Mouse (Mus musculus) spleen, postnatal 36 days (tissue): ENCODE data around the gene Traf5.

Experiments
- DNase-seq, 2 experiments: peaks; one replicate each; pipeline ENCODE4 v3.0.0; 2022; ENCODE audit warnings: low spot score in 2 of 2, mixed read lengths in 1 of 2

Gene Traf5

DNA sequence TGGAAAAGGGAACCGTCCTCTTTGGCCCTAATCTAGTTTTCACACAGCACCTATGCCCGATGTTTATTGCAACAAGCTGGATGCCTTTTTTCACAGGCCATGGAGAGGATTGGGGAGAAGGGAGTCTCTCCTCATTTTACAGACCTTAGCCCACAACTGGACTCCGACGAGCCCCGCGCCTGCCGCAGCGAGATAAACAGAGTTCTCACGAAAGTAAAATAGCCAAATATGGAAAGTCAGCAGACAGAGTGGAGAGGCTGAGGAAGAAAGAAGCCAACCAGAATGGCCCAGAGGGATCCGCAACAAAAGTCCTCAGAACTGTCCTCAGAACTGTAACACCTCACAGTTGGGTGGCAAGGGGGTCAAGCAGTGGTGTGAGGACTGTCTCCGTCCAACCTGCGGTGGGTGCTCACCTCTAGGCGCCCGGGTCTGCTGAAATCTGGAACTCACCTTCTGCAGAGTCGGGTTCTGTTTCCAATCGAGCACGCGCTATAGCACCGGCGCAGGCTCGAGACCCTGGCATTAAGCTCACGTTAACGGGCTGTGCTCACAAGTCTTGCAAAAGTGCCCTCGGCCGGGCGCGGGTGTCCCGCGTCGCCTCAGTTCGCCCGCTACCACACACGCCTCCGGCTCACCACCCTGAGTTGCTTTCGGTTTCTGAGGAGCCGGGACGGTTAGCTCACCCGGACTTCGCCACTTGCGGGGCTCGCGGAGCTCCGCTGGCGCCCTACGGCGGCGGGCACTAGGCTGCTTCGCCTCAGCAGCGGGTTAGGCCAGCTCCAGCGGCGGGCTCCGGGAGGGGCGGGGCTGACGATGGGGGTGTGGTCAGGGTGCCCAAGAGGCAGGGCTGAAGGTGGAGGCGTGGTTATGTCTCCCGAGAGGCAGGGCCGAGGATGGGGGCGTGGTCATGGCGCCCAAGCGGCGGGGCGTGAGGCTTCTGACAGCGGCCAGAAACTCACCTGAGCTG lies at the start of gene Traf5:
Gene Traf5 (minus strand): TSS at position 754 of the 967 bp plus-strand sequence.
- peak; percentile 99 for DNase-seq

DNA sequence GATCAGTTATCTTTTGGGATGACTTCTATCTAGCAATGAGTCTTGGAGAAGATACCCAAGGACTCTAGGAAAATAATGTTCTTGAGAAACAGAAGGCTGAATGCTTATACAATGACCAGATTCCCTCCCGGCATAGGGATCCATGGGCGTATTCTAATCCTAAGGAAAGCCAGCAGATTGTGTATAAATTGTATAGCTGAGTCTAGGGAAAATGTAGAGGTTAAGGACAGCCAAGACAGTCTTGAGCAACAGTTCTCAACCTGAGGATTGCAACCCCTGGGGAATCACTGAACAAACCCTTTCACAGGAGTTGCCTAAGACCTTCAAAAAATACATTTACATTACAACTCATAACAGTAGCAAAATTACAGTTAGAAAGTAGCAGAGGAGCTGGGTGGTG lies 48.0 kb upstream of the Traf5 start:
- no peak for DNase-seq

- DNase-seq, result peak; percentile 77 to 81
Measured at GRCm38 (mm10) chr1:192137926-192138910, 45.9 kb upstream of the Traf5 start, which contains the start of gene Rcor3. TSS of gene Rcor3 (minus strand) at chr1:192138062.

GRCm38 (mm10) chr1:192137291-192137925 lies 45.0 kb upstream of the Traf5 start:
- no peak for DNase-seq

DNA sequence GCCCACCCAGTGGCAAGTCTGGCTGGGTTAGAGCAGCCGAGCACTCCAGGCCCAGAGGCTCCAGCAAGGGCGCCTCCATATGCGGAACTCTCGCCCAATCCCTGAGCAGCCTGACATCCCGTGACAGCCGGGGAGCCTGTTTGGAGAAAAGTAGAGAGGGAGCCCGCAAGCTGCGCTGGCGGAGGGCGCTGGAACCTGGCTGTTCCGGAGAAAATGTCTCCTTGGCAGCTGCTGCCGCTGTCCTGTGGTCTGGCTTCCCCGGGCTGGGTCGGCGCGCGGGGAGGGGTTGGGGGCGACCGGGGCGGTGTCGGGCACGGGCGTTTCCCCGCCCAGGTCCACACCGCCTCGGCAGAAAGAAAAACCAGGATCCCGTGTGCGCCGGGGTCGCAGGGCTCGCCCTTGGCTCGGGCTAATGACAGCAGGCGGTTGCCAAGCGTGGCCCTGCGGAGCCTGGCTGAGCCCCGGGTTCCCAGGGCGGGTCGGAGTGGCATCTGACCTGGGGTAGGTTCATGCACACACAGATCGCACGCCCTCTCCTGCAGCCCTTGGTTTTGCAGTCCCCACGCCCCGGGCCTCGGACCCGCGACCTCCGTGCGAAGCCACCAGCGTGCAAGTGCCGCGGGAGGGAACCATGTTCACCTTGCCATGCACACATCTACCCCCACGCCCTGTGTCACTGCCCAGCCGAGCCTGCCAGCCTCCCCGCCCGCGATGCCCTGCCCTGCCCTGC lies 44.4 kb upstream of the Traf5 start:
- peak; percentile 46 to 57 for DNase-seq

GRCm38 (mm10) chr1:192130202-192130601 lies 37.8 kb upstream of the Traf5 start:
- DNase-seq, result no peak

DNA sequence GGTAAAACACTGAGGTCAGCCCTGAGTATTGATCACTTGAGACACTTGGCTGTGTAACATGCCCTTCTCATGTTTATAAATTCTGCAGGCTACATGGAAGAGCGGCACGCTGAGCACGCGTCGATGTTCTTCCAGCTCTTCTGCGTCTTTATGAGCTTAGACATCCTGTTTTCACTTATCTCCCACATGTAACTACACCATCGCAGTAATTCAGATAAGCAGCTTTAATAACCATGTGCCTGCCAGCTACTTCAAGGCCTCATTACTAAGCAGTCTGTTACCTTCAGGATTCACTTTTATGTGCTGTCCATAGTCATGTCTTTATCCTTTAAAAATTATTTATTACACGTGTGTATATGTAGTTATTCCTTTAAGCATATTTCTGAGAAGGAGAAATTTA lies 36.0 kb upstream of the Traf5 start:
- no peak for DNase-seq

DNA sequence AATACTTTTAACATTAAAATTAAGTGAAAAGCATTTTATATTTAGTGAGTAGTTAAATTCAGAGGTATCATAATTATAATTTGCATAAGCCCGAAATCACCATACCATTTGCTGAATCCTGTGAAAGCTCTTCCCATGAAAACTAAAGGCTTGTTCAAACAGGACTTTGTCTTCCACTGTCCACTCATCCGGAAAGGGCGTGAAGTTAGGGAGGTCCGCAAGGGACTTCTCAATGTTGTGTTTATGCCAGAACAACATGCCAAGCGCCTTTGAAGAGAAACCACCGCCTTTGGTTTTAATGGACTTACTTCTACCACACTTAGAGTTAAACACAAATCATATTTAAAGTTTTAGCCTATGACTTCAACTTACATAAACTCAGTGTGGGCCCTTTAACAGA lies 33.4 kb upstream of the Traf5 start:
- no peak for DNase-seq

- DNase-seq, result no peak
Measured at GRCm38 (mm10) chr1:192116262-192116661, 23.9 kb upstream of the Traf5 start.

GRCm38 (mm10) chr1:192115378-192115777 lies 23.0 kb upstream of the Traf5 start:
- no peak for DNase-seq

GRCm38 (mm10) chr1:192109169-192109568 lies 16.8 kb upstream of the Traf5 start:
- no peak for DNase-seq

DNA sequence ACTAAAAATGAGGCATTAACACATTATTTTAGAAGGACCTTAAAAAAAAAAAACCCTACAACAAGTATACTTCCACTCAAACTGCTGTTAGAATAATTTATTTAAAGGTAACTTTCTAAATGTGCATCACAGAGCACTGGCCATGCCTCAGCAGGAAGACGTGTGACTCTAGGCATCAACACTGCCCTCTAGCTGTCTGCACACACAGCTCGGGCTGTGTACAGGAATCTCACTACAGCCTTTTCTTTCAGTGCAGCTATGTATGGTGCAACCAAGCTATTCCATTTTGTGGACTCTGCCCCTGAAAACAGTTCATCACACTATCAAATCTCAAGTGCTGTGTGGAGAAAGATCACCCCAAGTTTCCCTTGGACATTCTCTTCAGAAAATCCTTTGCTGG lies 15.0 kb upstream of the Traf5 start:
- peak; percentile 29 to 46 for DNase-seq

- no peak for DNase-seq
Measured at GRCm38 (mm10) chr1:192105902-192106389, 13.6 kb upstream of the Traf5 start.

GRCm38 (mm10) chr1:192104021-192104420 lies 11.7 kb upstream of the Traf5 start:
- no peak for DNase-seq

DNA sequence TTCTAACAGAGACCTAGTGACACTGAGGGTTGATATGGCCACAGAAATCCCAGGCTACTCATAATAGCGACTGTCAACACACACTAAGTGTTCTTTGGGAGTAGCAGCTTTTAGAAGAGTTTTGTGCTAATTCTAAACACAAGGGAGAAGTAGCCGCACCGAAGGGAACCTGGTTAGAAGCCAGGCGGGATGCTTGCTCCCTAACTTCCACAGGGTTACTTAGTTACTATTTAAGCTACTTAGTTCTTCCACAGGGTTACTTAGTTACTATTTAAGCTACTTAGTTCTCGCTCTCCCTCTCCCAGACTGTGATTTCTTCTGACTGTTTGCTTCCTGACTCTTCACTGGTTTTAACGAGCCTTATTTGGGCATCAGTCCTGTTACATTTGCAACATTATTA lies 10.8 kb upstream of the Traf5 start:
- DNase-seq, result no peak

- no peak for DNase-seq
Measured at GRCm38 (mm10) chr1:192101359-192101758, 9.0 kb upstream of the Traf5 start.

- no peak for DNase-seq
Measured at GRCm38 (mm10) chr1:192100742-192101141, 8.4 kb upstream of the Traf5 start.

GRCm38 (mm10) chr1:192095626-192096025 lies 3.3 kb upstream of the Traf5 start:
- no peak for DNase-seq

GRCm38 (mm10) chr1:192094451-192095170 lies 2.3 kb upstream of the Traf5 start:
- DNase-seq, result peak; percentile 50 to 64
